8 mouse cellular contexts compared by ENCODE assay signal in genomic region chr8:128941022-128941641, GRCm38 (mm10).
DNase-seq lines count a peak whose midpoint lies in the region; ATAC-seq and TF ChIP-seq lines count a peak whose summit lies in the region.
"Not testable (repeated sequence)": the region's sequence is repeated elsewhere in the genome, so short reads cannot be mapped to it uniquely, and the experiment has no call there.

No protein-coding gene starts in this region.

- ATAC-seq in intestine, embryonic 14.5 days (replicated peaks; ENCODE audit: low FRiP score, low TSS enrichment, low read depth), result peak; percentile 71
- ATAC-seq in lung, embryonic 14.5 days (ENCODE audit: insufficient read depth), result peak; percentile 66; the same call in 1 of the 2 replicates
- ATAC-seq in neural tube, embryonic 13.5 days (ENCODE audit: low read depth), result not testable (repeated sequence)

- WGBS in intestine, embryonic 14.5 days, result under 1% methylated on average over 6 of the region's 6 CpGs
- WGBS in lung, embryonic 14.5 days, result 0% methylated on average over 6 of the region's 6 CpGs
- under 1% methylated on average over 6 of the region's 6 CpGs for WGBS in neural tube, embryonic 13.5 days

- H3K27me3 ChIP-seq in intestine, embryonic 14.5 days (replicated peaks; ENCODE audit: control insufficient read depth, insufficient read depth, low read length); lung, embryonic 14.5 days (ENCODE audit: insufficient read depth, low read length); neural tube, embryonic 13.5 days: not testable (repeated sequence)

- peak; percentile 4 for DNase-seq in Muller cell, postnatal 12 days (ENCODE audit: inconsistent ontology term)
- DNase-seq in cerebellum, postnatal 36 days, result peak; percentile 28 to 53
- peak; percentile 17 to 32 for DNase-seq in gastrocnemius, postnatal 4 days (ENCODE audit: low spot score in 2 of 2)
- not testable (repeated sequence) for DNase-seq in intestine, embryonic 14.5 days (ENCODE audit: low spot score); lung, embryonic 14.5 days
- DNase-seq in layer of hippocampus, adult 9-11 months, result peak; percentile 21
- DNase-seq in testis, postnatal 10 days (ENCODE audit: low spot score), result peak; percentile 66

- H3K4me2 ChIP-seq in intestine, embryonic 14.5 days (ENCODE audit: low read length), result peak overlapping the region; percentile 38
- not testable (repeated sequence) for H3K4me2 ChIP-seq in lung, embryonic 14.5 days
- H3K4me2 ChIP-seq in neural tube, embryonic 13.5 days, result 0 out of 2 replicates have a peak overlapping the region, but pooled peaks have one; percentile 24

- not testable (repeated sequence) for H3K27ac ChIP-seq in intestine, embryonic 14.5 days (ENCODE audit: low read depth); lung, embryonic 14.5 days (ENCODE audit: low read depth); neural tube, embryonic 13.5 days (replicated peaks)

- H3K4me1 ChIP-seq in intestine, embryonic 14.5 days (replicated peaks; ENCODE audit: control insufficient read depth, insufficient read depth, low read length); lung, embryonic 14.5 days (ENCODE audit: insufficient read depth); neural tube, embryonic 13.5 days (replicated peaks): not testable (repeated sequence)

- TF ChIP-seq CTCF in lung, embryonic 14.5 days (IDR thresholded peaks at IDR 0.05; ENCODE audit: low read depth), result peak; percentile 60

- H3K36me3 ChIP-seq in intestine, embryonic 14.5 days (ENCODE audit: control insufficient read depth, insufficient read depth, low read length); lung, embryonic 14.5 days (ENCODE audit: insufficient read depth); neural tube, embryonic 13.5 days: not testable (repeated sequence)

- not testable (repeated sequence) for H3K9ac ChIP-seq in intestine, embryonic 14.5 days (ENCODE audit: low read length); lung, embryonic 14.5 days; neural tube, embryonic 13.5 days

- not testable (repeated sequence) for H3K9me3 ChIP-seq in intestine, embryonic 14.5 days (ENCODE audit: control insufficient read depth, low read length); lung, embryonic 14.5 days (ENCODE audit: low read depth, low read length); neural tube, embryonic 13.5 days

- not testable (repeated sequence) for H3K4me3 ChIP-seq in intestine, embryonic 14.5 days (ENCODE audit: low read depth, low read length); lung, embryonic 14.5 days (ENCODE audit: low read depth, low read length); neural tube, embryonic 13.5 days
